Mouse (Mus musculus) kidney, embryonic 14.5 days (tissue): ENCODE results near the gene Arl11. TPM values are rescaled to one million over a fixed set of nuclear protein-coding genes. Genes with fewer than 3 reads are reported as not detected.

Source experiments
- ATAC-seq: fragments of 200-750 bp; cut with Nextera tagmentation; 2 replicates; pipeline ENCODE4 v1.8.0; 2017; ENCODE audit warnings: moderate number of reproducible peaks, mild to moderate bottlenecking, moderate TSS enrichment, moderate library complexity; ENCODE audit not compliant: low FRiP score, low TSS enrichment
- H3K27ac ChIP-seq: fragments of 300-500 bp; sonication (generic); 2 replicates; pipeline ENCODE4 v1.5.1; 2014; ENCODE audit warnings: low read depth, mild to moderate bottlenecking, low read length, moderate library complexity, mixed read lengths
- H3K27me3 ChIP-seq: fragments of 300-500 bp; sonication (generic); 2 replicates; pipeline ENCODE4 v1.6.1; 2014; ENCODE audit warnings: mild to moderate bottlenecking, low read length; ENCODE audit not compliant: control insufficient read depth, insufficient read depth
- H3K36me3 ChIP-seq: fragments of 300-500 bp; sonication (generic); 2 replicates; pipeline ENCODE4 v1.6.1; 2014; ENCODE audit warnings: low read length, mixed read lengths; ENCODE audit not compliant: control insufficient read depth, insufficient read depth
- H3K4me1 ChIP-seq: fragments of 300-500 bp; sonication (generic); 2 replicates; pipeline ENCODE4 v1.6.1; 2014; ENCODE audit warnings: low read length, mixed read lengths; ENCODE audit not compliant: control insufficient read depth, insufficient read depth
- H3K4me2 ChIP-seq: fragments of 300-500 bp; sonication (generic); replicated peaks from 2 replicates; pipeline ENCODE4 v1.6.1; 2014; ENCODE audit warnings: low read depth, mild to moderate bottlenecking, low read length
- H3K4me3 ChIP-seq: fragments of 300-500 bp; sonication (generic); 2 replicates; pipeline ENCODE4 v1.5.1; 2014; ENCODE audit warnings: mild to moderate bottlenecking, low read length
- H3K9ac ChIP-seq: fragments of 300-500 bp; sonication (generic); 2 replicates; pipeline ENCODE4 v1.6.1; 2014; ENCODE audit warnings: low read depth, mild to moderate bottlenecking, low read length, moderate library complexity
- H3K9me3 ChIP-seq: fragments of 300-500 bp; sonication (generic); 2 replicates; pipeline ENCODE4 v1.6.1; 2016; ENCODE audit warnings: low read length; ENCODE audit not compliant: control insufficient read depth
- WGBS: fragments of 180-500 bp; shearing (Covaris S2); extraction: QIAGEN DNeasy Blood & Tissue Kit; methylation state at CpG from one replicate; pipeline ENCODE4 v1.1.7; 2014; 5-methylcytosine and 5-hydroxymethylcytosine counted together
- polyA plus RNA-seq: library from polyadenylated mRNA; unstranded; fragments of >200 nt; fragmentation: Nextera tagmentation; extraction: Ambion mirVana; gene quantifications from 2 replicates; pipeline ENCODE4 v1.2.1, GENCODE M21; 2014

Arl11 gene
- polyA plus RNA-seq, 1 experiment from 2014 or later, result 0.85 TPM

GRCm38 (mm10) chr14:61346827-61347698 lies 37.5 kb downstream of the Arl11 start:
- 86% methylated on average over 10 of the region's 10 CpGs for WGBS
- Histone ChIP-seq H3K9ac (no peak overlapping the region), H3K4me2 (no peak overlapping the region), H3K27ac (no peak overlapping the region), H3K36me3 (no peaks in the 10 kb centered on the region), H3K9me3 (no peaks in the 10 kb centered on the region), H3K27me3 (no peaks in the 10 kb centered on the region), H3K4me3 (no peak overlapping the region), H3K4me1 (no peaks in the 10 kb centered on the region)
- ATAC-seq, result no peak

- no peak overlapping the region for H3K27ac ChIP-seq
- H3K4me1 ChIP-seq, result no peaks in the 10 kb centered on the region
- H3K9ac ChIP-seq, result no peak overlapping the region
- H3K27me3 ChIP-seq, result no peaks in the 10 kb centered on the region
- 93% methylated on average over 4 of the region's 4 CpGs for WGBS
- ATAC-seq, result no peak
- no peak overlapping the region for H3K4me3 ChIP-seq
- no peaks in the 10 kb centered on the region for H3K9me3 ChIP-seq
- H3K4me2 ChIP-seq, result no peak overlapping the region
- H3K36me3 ChIP-seq, result no peaks in the 10 kb centered on the region
Measured at GRCm38 (mm10) chr14:61349876-61350275, 40.3 kb downstream of the Arl11 start.

- no peaks in the 10 kb centered on the region; the same call in 1 of the 2 replicates for H3K36me3 ChIP-seq
- no peak overlapping the region for H3K9ac ChIP-seq
- no peak overlapping the region for H3K27ac ChIP-seq
- H3K4me1 ChIP-seq, result no peaks in the 10 kb centered on the region
- no peak overlapping the region for H3K4me2 ChIP-seq
- no peak for ATAC-seq
- no peaks in the 10 kb centered on the region for H3K9me3 ChIP-seq
- 44% methylated on average over 6 of the region's 6 CpGs for WGBS
- no peak overlapping the region for H3K4me3 ChIP-seq
- no peaks in the 10 kb centered on the region for H3K27me3 ChIP-seq
Measured at GRCm38 (mm10) chr14:61350808-61351207, 41.3 kb downstream of the Arl11 start.

GRCm38 (mm10) chr14:61354251-61355235 lies 45.0 kb downstream of the Arl11 start:
- Histone ChIP-seq H3K27ac (no peak overlapping the region), H3K9me3 (no peaks in the 10 kb centered on the region), H3K4me2 (no peak overlapping the region), H3K36me3 (no peaks in the 10 kb centered on the region; the same call in 1 of the 2 replicates), H3K9ac (no peak overlapping the region), H3K4me3 (no peak overlapping the region), H3K27me3 (no peaks in the 10 kb centered on the region), H3K4me1 (no peaks in the 10 kb centered on the region)
- 77% methylated on average over 10 of the region's 10 CpGs for WGBS
- ATAC-seq, result no peak

GRCm38 (mm10) chr14:61360131-61360980 lies 50.8 kb downstream of the Arl11 start, which contains the start of gene Ebpl:
Gene Ebpl (minus strand): TSS chr14:61360439.
- WGBS, result under 1% methylated on average over 40 of the region's 40 CpGs
- peak; percentile 97 for ATAC-seq
- H3K9ac ChIP-seq, result peak within 1 kb of the TSS; percentile 72
- peak within 1 kb of the TSS; percentile 59 for H3K4me3 ChIP-seq
- peak within 1 kb of the TSS; percentile 75 for H3K27ac ChIP-seq
- peak within 1 kb of the TSS; percentile 49 for H3K4me2 ChIP-seq
- no peaks in the 10 kb centered on the region for H3K27me3 ChIP-seq
- H3K9me3 ChIP-seq, result no peaks in the 10 kb centered on the region
- 0 out of 2 replicates have a peak, but pooled peaks cover 5% of the 10 kb centered on the region for H3K4me1 ChIP-seq
- H3K36me3 ChIP-seq, result no peaks in the 10 kb centered on the region; the same call in 1 of the 2 replicates

- Histone ChIP-seq H3K4me1 (0 out of 2 replicates have a peak, but pooled peaks cover 5% of the 10 kb centered on the region), H3K4me2 (peak overlapping the region; percentile 49), H3K36me3 (peaks cover 3% of the 10 kb centered on the region), H3K4me3 (peak overlapping the region; percentile 59), H3K27me3 (no peaks in the 10 kb centered on the region), H3K9me3 (no peaks in the 10 kb centered on the region), H3K27ac (no peak overlapping the region), H3K9ac (no peak overlapping the region)
- ATAC-seq, result no peak
- 49% methylated on average over 3 of the region's 3 CpGs for WGBS
Measured at GRCm38 (mm10) chr14:61360981-61361511, 51.5 kb downstream of the Arl11 start.
